Mouse (Mus musculus): ENCODE results near the gene Fam43a.

- peak; percentile 99 for TF ChIP-seq POLR2A (IDR thresholded peaks at IDR 0.05; ENCODE audit: low read depth, low read length)
- TF ChIP-seq CTCF (conservative IDR thresholded peaks at IDR 0.05; ENCODE audit: insufficient read depth, insufficient read length, low read depth, low read length) = peak; percentile 34; the same call in 1 of the 2 replicates
Measured at GRCm38 (mm10) chr16:30599491-30600268, at the start of gene Fam43a.

Data from kidney, adult 2 months (tissue).